Mouse (Mus musculus): ENCODE measurements around the gene Ltb4r2. TPM values are rescaled to one million over a fixed set of nuclear protein-coding genes. Genes with fewer than 3 reads are reported as not detected.

Gene Ltb4r2
- polyA plus RNA-seq, 1 experiment, result 0.29 TPM

DNA sequence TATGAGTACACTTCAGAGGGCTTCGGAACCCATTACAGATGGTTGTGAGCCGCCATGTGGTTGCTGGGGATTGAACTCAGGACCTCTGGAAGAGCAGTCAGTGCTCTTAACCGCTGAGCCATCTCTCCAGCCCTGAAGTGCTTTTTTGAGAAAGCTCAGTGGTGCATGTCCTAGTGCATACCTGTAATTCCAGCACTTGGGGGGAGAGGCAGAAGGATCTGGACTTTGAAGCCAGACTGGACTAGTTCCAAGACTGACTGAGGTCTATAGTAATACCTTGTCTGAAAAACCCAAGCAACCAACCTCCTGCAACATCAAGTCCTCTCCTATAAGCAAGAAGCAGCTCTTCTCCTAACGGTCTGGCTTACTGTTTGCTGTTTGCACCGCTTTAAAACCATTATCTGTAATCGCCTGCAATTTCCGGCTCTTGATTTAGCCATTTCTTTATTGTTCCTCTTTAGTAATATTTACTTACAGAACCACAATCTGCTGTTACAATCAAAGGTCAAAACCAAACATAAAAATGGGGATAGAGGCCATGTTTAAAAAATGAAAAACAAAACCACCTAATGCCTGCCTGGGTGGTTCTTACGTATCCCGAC is 24.0 kb upstream of the Ltb4r2 start:
- no peak for DNase-seq (ENCODE audit: low read depth)
- TF ChIP-seq POLR2A (IDR thresholded peaks at IDR 0.05; ENCODE audit: borderline replicate concordance, extremely low read depth, insufficient read depth, insufficient read length, poor library complexity, severe bottlenecking), result no peak

DNA sequence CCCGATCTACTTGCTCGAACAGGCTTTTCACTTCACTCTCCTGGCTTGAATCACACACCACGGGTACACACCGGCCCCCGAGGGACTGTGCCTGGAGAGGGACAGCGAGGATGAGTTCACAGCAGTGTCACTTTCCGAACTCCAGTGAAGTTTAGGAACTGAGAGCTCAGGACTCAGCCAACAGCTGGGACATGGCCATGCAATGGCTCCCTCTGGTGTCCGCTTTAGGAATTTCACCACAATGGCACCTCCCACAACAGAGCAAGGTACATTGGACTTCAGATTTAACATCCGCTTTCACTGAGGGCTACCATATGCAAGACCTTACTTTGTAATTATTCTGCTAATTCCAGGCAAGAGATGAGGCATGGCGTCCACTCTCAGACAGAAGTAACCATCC is 17.5 kb upstream of the Ltb4r2 start:
- TF ChIP-seq POLR2A (IDR thresholded peaks at IDR 0.05; ENCODE audit: borderline replicate concordance, extremely low read depth, insufficient read depth, insufficient read length, poor library complexity, severe bottlenecking), result no peak
- TF ChIP-seq CTCF (IDR thresholded peaks at IDR 0.05; ENCODE audit: borderline replicate concordance, extremely low read depth, insufficient read depth, insufficient read length), result peak; percentile 98
- DNase-seq (ENCODE audit: low read depth), result peak; percentile 83

DNA sequence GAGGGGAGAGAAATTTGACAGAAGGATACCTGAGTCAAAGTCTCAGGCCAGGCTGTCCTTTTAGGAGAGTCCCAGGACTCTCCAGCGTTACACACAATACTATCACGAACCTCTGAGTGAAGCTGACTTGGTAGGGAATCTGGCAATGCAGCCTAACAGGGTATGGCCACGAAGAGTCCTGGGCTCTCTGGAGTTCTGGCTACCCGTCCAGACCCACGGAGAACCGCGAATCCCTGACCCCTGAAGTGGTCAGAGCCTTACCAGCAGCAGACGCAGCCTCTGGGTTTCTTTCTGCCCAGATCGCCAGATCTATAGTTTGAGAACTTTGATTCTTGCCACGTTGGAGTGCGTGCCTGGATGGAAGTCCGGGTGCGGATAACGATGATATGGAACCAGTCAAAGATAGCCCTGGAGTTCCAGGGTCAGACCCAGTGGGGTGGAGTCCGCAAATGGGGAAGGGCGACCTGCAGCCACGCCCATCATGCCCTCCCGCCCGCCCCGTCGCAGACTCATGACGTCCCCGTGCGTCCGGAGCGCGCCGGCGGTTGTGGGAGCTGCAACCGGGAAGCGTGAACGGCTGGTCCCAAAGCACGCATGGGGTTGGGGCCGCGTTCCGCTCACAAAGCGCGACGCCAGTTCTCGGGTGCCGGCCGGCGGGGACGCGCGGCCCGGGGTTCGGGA is 15.9 kb upstream of the Ltb4r2 start, which contains the start of the genes Dhrs1 and Nop9:
Gene Dhrs1 (minus strand): TSS at position 511 of the 681 bp plus-strand sequence.
Gene Nop9 (plus strand): TSS at position 514 of the 681 bp plus-strand sequence.
- DNase-seq (ENCODE audit: low read depth), result peak; percentile 93
- TF ChIP-seq POLR2A (IDR thresholded peaks at IDR 0.05; ENCODE audit: borderline replicate concordance, extremely low read depth, insufficient read depth, insufficient read length, poor library complexity, severe bottlenecking) (0 out of 2 replicates have a peak, but pooled peaks have one; percentile 49), CTCF (IDR thresholded peaks at IDR 0.05; ENCODE audit: borderline replicate concordance, extremely low read depth, insufficient read depth, insufficient read length) (no peak)

DNA sequence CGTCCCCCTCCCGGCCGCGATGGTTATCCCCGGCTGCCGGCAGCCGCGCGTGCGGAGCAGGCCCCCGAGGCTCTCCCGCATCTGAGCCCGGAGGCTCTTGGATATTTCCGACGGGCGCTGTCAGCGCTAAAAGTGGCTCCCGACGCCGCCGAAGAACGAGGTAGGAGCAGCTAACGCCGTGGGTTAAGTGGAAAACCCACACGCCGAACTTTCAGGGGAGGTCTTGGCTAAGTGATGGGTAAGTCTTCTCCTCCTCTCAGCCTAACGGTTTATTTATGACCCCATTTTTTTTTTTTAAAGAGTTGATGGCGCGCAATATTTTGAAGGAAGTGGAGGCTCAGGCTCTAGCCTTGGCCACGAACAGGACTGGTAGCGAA is 15.4 kb upstream of the Ltb4r2 start:
- no peak for DNase-seq (ENCODE audit: low read depth)
- TF ChIP-seq CTCF (IDR thresholded peaks at IDR 0.05; ENCODE audit: borderline replicate concordance, extremely low read depth, insufficient read depth, insufficient read length) (no peak), POLR2A (IDR thresholded peaks at IDR 0.05; ENCODE audit: borderline replicate concordance, extremely low read depth, insufficient read depth, insufficient read length, poor library complexity, severe bottlenecking) (no peak)

DNA sequence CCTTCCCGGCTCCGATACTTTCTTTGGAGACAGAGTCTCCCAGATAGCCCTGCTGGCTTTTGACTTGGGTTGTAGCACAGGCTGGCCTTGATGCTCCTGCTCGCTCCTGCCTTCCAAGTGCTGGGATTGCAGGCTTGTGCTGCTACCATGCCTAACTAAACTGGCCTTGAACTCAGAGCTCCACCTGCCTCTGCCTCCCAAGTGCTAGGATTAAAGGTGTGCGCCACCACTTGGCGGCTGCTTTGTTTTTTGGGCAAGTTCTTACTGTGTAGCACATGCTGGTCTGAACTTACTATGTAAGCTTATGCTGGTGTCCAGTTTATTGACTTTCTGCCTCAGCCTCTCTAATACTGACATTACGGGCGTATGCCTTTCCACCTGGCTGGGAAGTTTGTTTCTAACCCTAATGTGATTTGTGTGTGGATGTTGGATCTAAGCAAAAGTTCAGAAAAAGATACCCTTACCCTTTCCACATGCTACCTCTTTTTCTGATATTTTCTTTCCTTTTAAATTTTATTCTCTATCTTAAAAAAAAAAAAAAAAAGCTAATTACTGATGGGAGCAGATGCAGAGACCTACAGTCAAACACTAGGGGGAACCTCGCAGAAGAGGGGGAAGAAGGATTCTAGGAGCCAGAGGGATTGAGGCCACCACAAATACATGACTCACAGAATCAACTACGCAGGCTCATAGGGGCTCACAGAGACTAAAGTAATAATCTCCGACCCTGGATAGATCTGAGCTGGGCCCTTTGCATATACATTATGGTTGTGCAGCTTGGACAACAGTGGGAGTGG is 14.0 kb upstream of the Ltb4r2 start:
- TF ChIP-seq CTCF (IDR thresholded peaks at IDR 0.05; ENCODE audit: borderline replicate concordance, extremely low read depth, insufficient read depth, insufficient read length) (no peak), POLR2A (IDR thresholded peaks at IDR 0.05; ENCODE audit: borderline replicate concordance, extremely low read depth, insufficient read depth, insufficient read length, poor library complexity, severe bottlenecking) (no peak)
- DNase-seq (ENCODE audit: low read depth), result no peak

DNA sequence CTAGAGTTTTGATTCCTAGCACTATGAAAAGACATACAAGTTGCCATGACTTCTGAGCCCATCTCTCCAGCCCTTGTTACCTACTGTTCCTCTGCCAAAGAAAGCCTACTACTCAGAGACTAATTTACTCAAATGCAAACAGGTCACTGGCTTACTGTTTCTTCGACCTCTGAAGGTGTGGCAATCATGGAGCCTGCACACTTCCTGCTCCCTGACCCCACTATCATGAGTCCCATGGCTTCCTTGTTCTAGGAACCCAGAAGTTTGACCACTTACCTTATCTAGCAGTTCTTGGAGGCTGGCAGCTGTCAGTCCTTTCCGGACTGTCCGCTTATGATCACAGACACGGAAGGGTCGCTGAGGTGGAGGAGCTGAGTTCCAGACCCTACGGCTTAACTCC is 3.7 kb upstream of the Ltb4r2 start:
- TF ChIP-seq CTCF (IDR thresholded peaks at IDR 0.05; ENCODE audit: borderline replicate concordance, extremely low read depth, insufficient read depth, insufficient read length), result no peak
- no peak for TF ChIP-seq POLR2A (IDR thresholded peaks at IDR 0.05; ENCODE audit: borderline replicate concordance, extremely low read depth, insufficient read depth, insufficient read length, poor library complexity, severe bottlenecking)

DNA sequence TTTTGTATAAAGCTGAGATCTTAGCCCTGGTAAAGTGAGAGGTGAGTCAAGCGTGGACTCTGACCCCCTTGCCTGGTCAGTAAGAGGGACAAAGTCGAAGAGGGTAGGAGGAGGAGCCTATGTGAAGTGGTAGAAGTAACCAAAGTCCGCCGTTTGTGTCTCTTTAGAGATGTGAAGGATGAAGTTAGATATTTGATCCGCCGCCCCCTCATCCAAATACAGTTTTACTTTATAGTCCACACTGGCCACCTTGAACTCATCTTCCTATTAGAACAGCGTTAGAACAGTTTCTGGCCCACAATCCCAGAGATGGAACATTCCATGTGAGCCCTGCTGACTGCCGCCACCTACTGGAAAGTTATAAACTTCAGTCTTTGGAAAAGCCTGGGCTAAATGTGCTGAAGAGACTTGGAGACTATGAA is 2.9 kb upstream of the Ltb4r2 start, which contains the start of gene Cideb:
Gene Cideb (minus strand): TSS at position 96 of the 422 bp plus-strand sequence.
- DNase-seq (ENCODE audit: low read depth), result peak; percentile 69

More for the DNA sequence above, 3.7 kb upstream of the Ltb4r2 start:
- DNase-seq (ENCODE audit: low read depth), result no peak

DNA sequence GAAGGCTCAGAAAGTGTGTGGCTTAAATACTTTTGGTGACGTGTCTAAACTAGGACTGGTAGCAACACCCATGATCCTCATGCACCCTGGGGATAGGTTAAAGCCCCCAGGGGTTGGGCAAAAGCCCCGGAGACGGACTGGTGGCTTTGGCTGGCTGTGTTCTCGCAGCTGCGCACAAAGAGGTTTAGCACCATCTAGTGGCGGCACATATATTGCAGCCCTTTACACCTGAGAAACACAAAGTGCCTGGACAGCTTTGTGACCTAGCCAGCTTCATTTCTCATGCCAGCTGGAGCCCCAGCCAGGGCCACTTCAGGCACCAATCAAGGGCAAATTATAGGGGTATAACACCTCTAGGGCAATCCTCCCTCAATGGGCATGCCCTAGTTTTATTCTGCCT is 1.1 kb upstream of the Ltb4r2 start:
- peak; percentile 73 for TF ChIP-seq CTCF (IDR thresholded peaks at IDR 0.05; ENCODE audit: borderline replicate concordance, extremely low read depth, insufficient read depth, insufficient read length)
- peak; percentile 76 for DNase-seq (ENCODE audit: low read depth)

More for the DNA sequence above, 2.9 kb upstream of the Ltb4r2 start, which contains the start of gene Cideb:
- TF ChIP-seq CTCF (IDR thresholded peaks at IDR 0.05; ENCODE audit: borderline replicate concordance, extremely low read depth, insufficient read depth, insufficient read length) (peak; percentile 70; the same call in 1 of the 2 replicates), POLR2A (IDR thresholded peaks at IDR 0.05; ENCODE audit: borderline replicate concordance, extremely low read depth, insufficient read depth, insufficient read length, poor library complexity, severe bottlenecking) (no peak)

DNA sequence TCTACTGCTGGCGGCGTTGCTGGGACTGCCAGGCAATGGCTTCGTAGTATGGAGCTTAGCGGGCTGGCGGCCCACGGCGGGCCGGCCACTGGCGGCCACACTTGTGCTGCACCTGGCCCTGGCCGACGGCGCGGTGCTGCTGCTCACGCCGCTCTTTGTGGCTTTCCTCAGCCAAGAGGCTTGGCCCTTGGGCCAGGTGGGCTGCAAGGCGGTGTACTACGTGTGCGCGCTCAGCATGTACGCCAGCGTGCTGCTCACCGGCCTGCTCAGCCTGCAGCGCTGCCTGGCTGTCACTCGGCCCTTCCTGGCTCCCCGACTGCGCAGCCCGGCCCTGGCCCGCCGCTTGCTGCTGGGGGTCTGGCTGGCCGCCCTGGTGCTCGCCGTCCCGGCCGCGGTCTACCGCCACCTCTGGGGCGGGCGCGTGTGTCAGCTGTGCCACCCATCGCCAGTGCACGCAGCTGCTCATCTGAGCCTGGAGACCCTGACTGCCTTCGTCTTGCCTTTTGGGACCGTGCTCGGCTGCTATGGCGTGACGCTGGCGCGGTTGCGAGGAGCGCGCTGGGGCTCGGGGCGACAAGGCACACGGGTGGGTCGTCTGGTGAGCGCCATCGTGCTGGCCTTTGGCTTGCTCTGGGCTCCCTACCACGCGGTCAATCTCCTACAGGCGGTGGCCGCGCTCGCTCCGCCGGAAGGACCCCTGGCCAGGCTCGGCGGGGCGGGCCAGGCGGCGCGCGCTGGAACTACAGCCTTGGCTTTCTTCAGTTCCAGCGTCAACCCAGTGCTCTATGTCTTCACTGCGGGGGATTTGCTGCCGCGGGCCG is 983 bp downstream of the Ltb4r2 start:
- peak; percentile 50 for TF ChIP-seq CTCF (IDR thresholded peaks at IDR 0.05; ENCODE audit: borderline replicate concordance, extremely low read depth, insufficient read depth, insufficient read length)
- 0 out of 2 replicates have a peak, but pooled peaks have one; percentile 7 for TF ChIP-seq POLR2A (IDR thresholded peaks at IDR 0.05; ENCODE audit: borderline replicate concordance, extremely low read depth, insufficient read depth, insufficient read length, poor library complexity, severe bottlenecking)
- peak; percentile 71 for DNase-seq (ENCODE audit: low read depth)

DNA sequence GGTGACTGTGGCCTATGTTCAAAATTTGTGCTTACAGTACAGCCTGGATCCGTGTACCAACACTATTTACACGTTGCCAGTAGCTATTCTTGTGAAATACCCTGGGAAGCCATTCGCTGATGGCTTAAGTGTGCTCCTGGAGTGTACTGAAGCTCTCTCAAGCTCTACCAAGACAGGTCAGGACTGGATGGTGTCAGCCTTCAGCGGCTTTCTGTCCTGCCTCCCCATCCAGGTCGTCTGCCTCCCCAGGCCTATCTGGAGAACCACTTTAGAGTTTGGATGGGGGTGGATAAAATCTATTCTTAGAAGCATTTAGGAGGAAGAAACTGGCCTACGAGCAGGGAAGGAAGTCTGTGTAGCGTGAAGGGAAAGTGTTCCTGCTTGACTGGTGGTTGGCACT is 1.9 kb downstream of the Ltb4r2 start:
- TF ChIP-seq CTCF (IDR thresholded peaks at IDR 0.05; ENCODE audit: borderline replicate concordance, extremely low read depth, insufficient read depth, insufficient read length) (no peak), POLR2A (IDR thresholded peaks at IDR 0.05; ENCODE audit: borderline replicate concordance, extremely low read depth, insufficient read depth, insufficient read length, poor library complexity, severe bottlenecking) (no peak)
- no peak for DNase-seq (ENCODE audit: low read depth)
